Mouse (Mus musculus) embryonic fibroblast, embryonic 13.5 days (primary cell): ENCODE measurements around the gene Trip12.

Experiments used
- CTCF ChIP-seq: IDR thresholded peaks from 2 replicates; pipeline ENCODE4 v1.5.1; 2011; ENCODE audit warnings: mild to moderate bottlenecking, control low read depth, low read length, moderate library complexity, borderline replicate concordance; ENCODE audit not compliant: insufficient read depth
- POLR2A ChIP-seq: IDR thresholded peaks from 2 replicates; pipeline ENCODE4 v1.6.1; 2011; ENCODE audit warnings: low read depth, mild to moderate bottlenecking, control low read depth, low read length, moderate library complexity

GRCm38 (mm10) chr1:84780630-84781029, 59.7 kb downstream of the Trip12 start:
- TF ChIP-seq CTCF (no peak), POLR2A (no peak)
